In the genomic region with DNA sequence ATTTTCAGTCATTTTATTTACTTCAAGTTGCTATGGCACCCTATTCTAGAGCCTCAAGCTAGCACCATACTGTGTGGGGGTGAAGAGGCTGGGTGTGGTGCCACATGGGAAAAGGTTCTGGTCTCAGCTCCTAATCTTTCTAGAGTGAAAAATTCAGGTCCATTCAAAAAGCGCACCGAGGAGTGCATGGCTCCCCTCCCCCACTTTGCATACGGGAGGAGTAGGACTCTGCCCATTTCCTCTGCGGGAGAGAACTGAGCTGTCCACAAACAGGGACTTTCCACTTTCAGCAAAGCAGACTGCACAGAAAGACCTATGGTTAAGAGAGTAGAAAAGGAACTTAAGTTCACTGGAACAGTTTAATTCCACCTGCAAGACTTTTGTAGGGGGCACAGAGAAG, we compare ENCODE assay signal across 8 mouse cellular contexts. TPM values are rescaled to one million over a fixed set of nuclear protein-coding genes. Genes with fewer than 3 reads are reported as not detected.
DNase-seq lines count a peak whose midpoint lies in the region; ATAC-seq and TF ChIP-seq lines count a peak whose summit lies in the region.

No protein-coding gene starts in this region.

- H3K27me3 ChIP-seq in heart, embryonic 15.5 days, result no peaks in the 10 kb centered on the region
- H3K27me3 ChIP-seq in liver, postnatal 0 days (ENCODE audit: insufficient read depth, low read length), result no peaks in the 10 kb centered on the region
- no peaks in the 10 kb centered on the region for H3K27me3 ChIP-seq in neural tube, embryonic 14.5 days (ENCODE audit: control insufficient read depth, insufficient read depth, low read length)

- TF ChIP-seq CTCF in liver, postnatal 0 days (IDR thresholded peaks at IDR 0.05; ENCODE audit: low read depth), result no peak

- peaks cover 31% of the 10 kb centered on the region for H3K36me3 ChIP-seq in heart, embryonic 15.5 days
- peaks cover 30% of the 10 kb centered on the region for H3K36me3 ChIP-seq in liver, postnatal 0 days (replicated peaks; ENCODE audit: insufficient read depth, low read length)
- H3K36me3 ChIP-seq in neural tube, embryonic 14.5 days (ENCODE audit: control insufficient read depth, insufficient read depth, low read length), result peaks cover 25% of the 10 kb centered on the region

- H3K9ac ChIP-seq in heart, embryonic 15.5 days, result peak overlapping the region; percentile 78
- peak overlapping the region; percentile 72 for H3K9ac ChIP-seq in liver, postnatal 0 days (replicated peaks)
- H3K9ac ChIP-seq in neural tube, embryonic 14.5 days (replicated peaks; ENCODE audit: low read depth, low read length), result peak overlapping the region; percentile 59; the same call in 1 of the 2 replicates

- peak overlapping the region; percentile 70 for H3K4me3 ChIP-seq in heart, embryonic 15.5 days
- H3K4me3 ChIP-seq in liver, postnatal 0 days (ENCODE audit: low read depth, low read length), result peak overlapping the region; percentile 61
- H3K4me3 ChIP-seq in neural tube, embryonic 14.5 days (ENCODE audit: low read depth, low read length), result peak overlapping the region; percentile 41

- under 1% methylated on average over 4 of the region's 4 CpGs for WGBS in heart, embryonic 15.5 days
- 0% methylated on average over 4 of the region's 4 CpGs for WGBS in liver, postnatal 0 days (ENCODE audit: insufficient replicate concordance)
- 0% methylated on average over 4 of the region's 4 CpGs for WGBS in neural tube, embryonic 14.5 days

- no peaks in the 10 kb centered on the region for H3K9me3 ChIP-seq in heart, embryonic 15.5 days (replicated peaks)
- no peaks in the 10 kb centered on the region for H3K9me3 ChIP-seq in liver, postnatal 0 days (ENCODE audit: low read length)
- no peaks in the 10 kb centered on the region for H3K9me3 ChIP-seq in neural tube, embryonic 14.5 days (ENCODE audit: control insufficient read depth, low read length)

- TF ChIP-seq EP300 in liver, postnatal 0 days (IDR thresholded peaks at IDR 0.05; ENCODE audit: low read depth), result no peak

- peak overlapping the region; percentile 70 for H3K4me2 ChIP-seq in heart, embryonic 15.5 days
- peak overlapping the region; percentile 88 for H3K4me2 ChIP-seq in liver, postnatal 0 days (ENCODE audit: low read depth, low read length)
- peak overlapping the region; percentile 56 for H3K4me2 ChIP-seq in neural tube, embryonic 14.5 days (ENCODE audit: low read depth, low read length)

- H3K27ac ChIP-seq in heart, embryonic 15.5 days, result peak overlapping the region; percentile 95
- H3K27ac ChIP-seq in liver, postnatal 0 days (ENCODE audit: low read depth), result peak overlapping the region; percentile 86
- peak overlapping the region; percentile 80 for H3K27ac ChIP-seq in neural tube, embryonic 14.5 days (ENCODE audit: low read depth, low read length)

- H3K4me1 ChIP-seq in heart, embryonic 15.5 days (replicated peaks), result peaks cover 24% of the 10 kb centered on the region
- peaks cover 33% of the 10 kb centered on the region for H3K4me1 ChIP-seq in liver, postnatal 0 days (ENCODE audit: insufficient read depth)
- H3K4me1 ChIP-seq in neural tube, embryonic 14.5 days (ENCODE audit: control insufficient read depth, insufficient read depth, low read length), result peaks cover 20% of the 10 kb centered on the region

- peak; percentile 59 for DNase-seq in urinary bladder, postnatal 14 days (ENCODE audit: low spot score)
- DNase-seq in urinary bladder, postnatal 10 days (ENCODE audit: low spot score), result no peak
- peak; percentile 77 for DNase-seq in embryo, embryonic 11 days
- peak; percentile 76 to 84 for DNase-seq in kidney, postnatal 25 days
- DNase-seq in liver, postnatal 0 days, result peak; percentile 63
- DNase-seq in thymus, postnatal 14 days, result peak; percentile 67

- ATAC-seq in heart, embryonic 15.5 days (replicated peaks; ENCODE audit: insufficient number of reproducible peaks, insufficient read depth, low FRiP score, low read depth), result no peak
- no peak for ATAC-seq in liver, postnatal 0 days
- no peak for ATAC-seq in neural tube, embryonic 14.5 days (ENCODE audit: low read depth)

RNA-seq across cellular contexts. Expression of gene Grk2, which starts 26.6 kb away (rescaled TPM):
- polyA plus RNA-seq in heart, embryonic 15.5 days (2015; fragmentation: Nextera tagmentation; extraction: Ambion mirVana), result 9.8 and 18.2 TPM in 2 replicates
- 11.9 and 14.8 TPM in 2 replicates for polyA plus RNA-seq in liver, postnatal 0 days (2015; fragmentation: Nextera tagmentation; extraction: Ambion mirVana)
- polyA plus RNA-seq in neural tube, embryonic 14.5 days (2014; fragmentation: Nextera tagmentation; extraction: Ambion mirVana), result 33.0 and 34.3 TPM in 2 replicates

RNA-seq across cellular contexts. Expression of gene Ankrd13d, which starts 49.7 kb away (rescaled TPM):
- polyA plus RNA-seq in heart, embryonic 15.5 days (2015; fragmentation: Nextera tagmentation; extraction: Ambion mirVana), result 1.1 and 2.7 TPM in 2 replicates
- polyA plus RNA-seq in liver, postnatal 0 days (2015; fragmentation: Nextera tagmentation; extraction: Ambion mirVana), result 0.54 and 0.92 TPM in 2 replicates
- 50.7 and 62.9 TPM in 2 replicates for polyA plus RNA-seq in neural tube, embryonic 14.5 days (2014; fragmentation: Nextera tagmentation; extraction: Ambion mirVana)

Comparison
In these comparisons a context has a peak if more than half of its experiments do, and no peak if none do; other contexts are left out.
1. RNA of gene Ankrd13d, which starts 49.7 kb away (polyA plus RNA-seq): 50.7 to 62.9 TPM in neural tube, embryonic 14.5 days; 1.1 to 2.7 TPM in heart, embryonic 15.5 days and 0.54 to 0.92 TPM in liver, postnatal 0 days; every median in the first group is over 10 times any median in the second.
2. Peak in every context shown above with its lines, with median percentiles within 50 percentile points of each other: H3K27ac ChIP-seq, H3K4me2 ChIP-seq, H3K4me3 ChIP-seq and H3K9ac ChIP-seq.